Mouse (Mus musculus): ENCODE results near the gene Gm5475. TPM values are rescaled to one million over a fixed set of nuclear protein-coding genes. Genes with fewer than 3 reads are reported as not detected.
A peak's percentile ranks its signal among the peaks of the same experiment; 100 is the strongest.

Gm5475 gene
- polyA plus RNA-seq, 1 experiment from 2014 or later = 0.55 TPM

GRCm38 (mm10) chr15:100446887-100447286, 24.9 kb downstream of the Gm5475 start:
- CTCF ChIA-PET = interaction anchor here (0.6 to 1.8 kb wide), 2 partner anchors 140 to 295 kb away, joined by 3 to 4 read pairs; no protein-coding TSS in a partner anchor
- POLR2A ChIA-PET = no interaction called here
- no peak for TF ChIP-seq CTCF (IDR thresholded peaks at IDR 0.05)
- ATAC-seq (no peak), DNase-seq (ENCODE audit: low read depth, low spot score) (no peak)
- no peaks in the 10 kb centered on the region for H3K27me3 ChIP-seq
- in situ Hi-C loops (cut with MboI; ENCODE audit: low pct_unique_long_range_greater_than_20kb) = loop anchor here (10.0 kb wide), 1 partner anchor 412 kb away; the partner anchor contains the start of gene Dip2b

- ATAC-seq = no peak
- in situ Hi-C loops (cut with MboI; ENCODE audit: low pct_unique_long_range_greater_than_20kb) = loop anchor here (10.0 kb wide), 1 partner anchor 414 kb away; the partner anchor contains the start of gene Dip2b
- ChIA-PET CTCF (interaction anchor here (1.5 to 1.8 kb wide), 3 partner anchors 17 to 142 kb away, joined by 3 to 8 read pairs (median 4); no protein-coding TSS in a partner anchor), POLR2A (no interaction called here)
- TF ChIP-seq CTCF (IDR thresholded peaks at IDR 0.05) = no peak
- DNase-seq (ENCODE audit: low read depth, low spot score) = no peak
- H3K27me3 ChIP-seq = no peaks in the 10 kb centered on the region
Measured at GRCm38 (mm10) chr15:100448572-100448971, 26.6 kb downstream of the Gm5475 start.

- no peak for ATAC-seq
- POLR2A ChIA-PET = no interaction called here
Measured at GRCm38 (mm10) chr15:100449495-100449894, 27.5 kb downstream of the Gm5475 start.

GRCm38 (mm10) chr15:100451245-100451644, 29.3 kb downstream of the Gm5475 start:
- in situ Hi-C loops (cut with MboI; ENCODE audit: low pct_unique_long_range_greater_than_20kb) = loop anchor here (5.0 kb wide), 2 partner anchors 64 to 184 kb away; no protein-coding TSS in a partner anchor
- ATAC-seq = no peak
- no peaks in the 10 kb centered on the region for H3K27me3 ChIP-seq
- ChIA-PET CTCF (interaction anchor here (1.0 to 1.6 kb wide), 5 partner anchors 12 to 252 kb away, joined by 3 to 4 read pairs (median 3); partner anchors contain the start of gene Tfcp2), POLR2A (interaction anchor here (0.7 to 1.2 kb wide), 2 partner anchors 17 to 100 kb away, joined by 3 read pairs; no protein-coding TSS in a partner anchor)
- no peak for DNase-seq (ENCODE audit: low read depth, low spot score)
- no peak for TF ChIP-seq CTCF (IDR thresholded peaks at IDR 0.05)

More at GRCm38 (mm10) chr15:100449495-100449894, 27.5 kb downstream of the Gm5475 start:
- TF ChIP-seq CTCF (IDR thresholded peaks at IDR 0.05) = no peak
- no peaks in the 10 kb centered on the region for H3K27me3 ChIP-seq
- in situ Hi-C loops (cut with MboI; ENCODE audit: low pct_unique_long_range_greater_than_20kb) = loop anchor here (10.0 kb wide), 1 partner anchor 415 kb away; the partner anchor contains the start of gene Dip2b
- CTCF ChIA-PET = interaction anchor here (0.7 to 1.8 kb wide), 3 partner anchors 9 to 82 kb away, joined by 3 to 8 read pairs (median 3); no protein-coding TSS in a partner anchor
- DNase-seq (ENCODE audit: low read depth, low spot score) = no peak

GRCm38 (mm10) chr15:100452486-100452885, 30.5 kb downstream of the Gm5475 start:
- in situ Hi-C loops (cut with MboI; ENCODE audit: low pct_unique_long_range_greater_than_20kb) = loop anchor here (5.0 kb wide), 2 partner anchors 65 to 185 kb away; no protein-coding TSS in a partner anchor
- ATAC-seq = no peak
- no peaks in the 10 kb centered on the region for H3K27me3 ChIP-seq
- ChIA-PET POLR2A (no interaction called here), CTCF (interaction anchor here (1.6 kb wide), 1 partner anchor 99 kb away, joined by 4 read pairs; the partner anchor contains the start of gene Tfcp2)
- DNase-seq (ENCODE audit: low read depth, low spot score) = no peak
- no peak for TF ChIP-seq CTCF (IDR thresholded peaks at IDR 0.05)

DNA sequence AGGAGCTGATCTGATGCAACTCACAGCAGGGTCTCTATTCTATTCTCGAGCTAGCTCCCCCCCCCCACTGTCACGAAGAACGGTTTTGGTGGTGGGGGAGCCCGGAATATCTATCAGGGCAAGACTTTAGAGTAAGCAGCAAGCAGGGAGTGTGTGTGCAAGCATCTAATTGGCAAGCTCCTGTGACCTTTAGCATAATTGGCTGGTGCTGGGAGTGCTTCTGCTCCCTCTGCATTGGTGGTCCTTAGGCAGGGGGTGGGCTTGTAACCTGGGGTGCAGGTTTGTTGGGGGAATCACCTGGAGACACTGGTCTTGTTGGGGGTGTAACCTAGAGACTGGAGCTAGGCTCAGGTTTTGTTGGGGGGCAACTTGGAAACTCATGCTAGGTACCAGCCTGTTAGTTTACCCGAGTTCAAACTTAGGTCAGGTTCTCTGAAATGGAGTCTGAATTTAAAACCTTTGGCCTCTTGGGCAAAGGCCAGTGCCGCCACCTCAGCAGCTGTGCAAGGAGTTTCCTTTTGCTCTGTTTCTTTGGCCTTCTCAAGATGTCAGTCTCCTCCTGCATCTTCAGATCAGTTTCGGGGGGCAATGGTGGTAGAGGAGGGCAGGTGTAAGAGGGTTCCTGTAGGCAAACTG, 34.5 kb downstream of the Gm5475 start:
- in situ Hi-C loops (cut with MboI; ENCODE audit: low pct_unique_long_range_greater_than_20kb) = no loop called here
- TF ChIP-seq CTCF (IDR thresholded peaks at IDR 0.05) = no peak
- CTCF ChIA-PET = interaction anchor here (0.9 to 2.3 kb wide), 11 partner anchors 13 to 227 kb away, joined by 3 to 11 read pairs (median 5); no protein-coding TSS in a partner anchor
- POLR2A ChIA-PET = interaction anchor here (0.6 kb wide), 1 partner anchor 24 kb away, joined by 3 read pairs; no protein-coding TSS in a partner anchor
- ATAC-seq (no peak), DNase-seq (ENCODE audit: low read depth, low spot score) (no peak)
- H3K27me3 ChIP-seq = no peaks in the 10 kb centered on the region

DNA sequence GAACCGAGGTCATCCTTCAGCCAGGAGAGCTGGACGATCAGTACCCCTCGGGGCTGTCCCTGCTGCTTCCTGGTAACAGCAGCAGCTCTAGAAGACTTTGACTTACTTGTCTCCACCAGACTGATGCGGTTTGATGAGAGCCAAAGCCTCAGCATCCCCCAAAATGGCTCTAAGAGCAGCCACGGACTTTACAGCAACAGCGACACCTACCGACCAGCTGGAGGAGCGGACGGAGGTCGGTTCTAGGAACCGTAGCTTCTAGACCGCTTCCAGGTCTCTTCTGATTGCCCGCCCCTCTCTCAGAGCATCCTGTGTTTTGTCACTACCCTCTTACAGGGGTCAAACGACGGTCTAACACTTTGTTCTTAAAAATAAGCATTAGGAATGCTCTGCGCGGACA, 35.4 kb downstream of the Gm5475 start:
- ChIA-PET CTCF (interaction anchor here (0.7 to 2.3 kb wide), 13 partner anchors 13 to 300 kb away, joined by 3 to 11 read pairs (median 4); partner anchors contain the start of gene Gm5475), POLR2A (interaction anchor here (0.5 to 0.6 kb wide), 2 partner anchors 25 to 125 kb away, joined by 3 read pairs; no protein-coding TSS in a partner anchor)
- DNase-seq (ENCODE audit: low read depth, low spot score) (no peak), ATAC-seq (peak; percentile 40)
- H3K27me3 ChIP-seq = no peaks in the 10 kb centered on the region
- in situ Hi-C loops (cut with MboI; ENCODE audit: low pct_unique_long_range_greater_than_20kb) = no loop called here
- peak; percentile 91 for TF ChIP-seq CTCF (IDR thresholded peaks at IDR 0.05)

DNA sequence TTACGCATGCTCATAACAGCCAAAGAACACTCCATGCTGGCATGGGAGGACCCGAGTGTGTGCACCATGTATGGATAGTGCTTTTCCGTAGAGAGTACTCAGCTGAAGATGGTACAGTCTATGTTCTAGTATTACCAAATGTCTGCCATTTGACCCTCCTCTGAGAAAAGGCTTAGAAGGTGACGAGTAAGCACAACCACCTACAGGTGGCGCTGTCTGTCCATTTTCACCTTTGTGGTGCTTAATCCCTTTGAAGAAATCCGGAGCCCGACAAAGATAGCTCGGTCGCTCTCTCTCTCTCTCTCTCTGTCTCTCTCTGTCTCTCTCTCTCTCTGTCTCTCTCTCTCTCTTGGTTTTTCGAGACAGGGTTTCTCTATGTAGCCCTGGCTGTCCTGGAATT, 36.1 kb downstream of the Gm5475 start:
- ChIA-PET POLR2A (no interaction called here), CTCF (interaction anchor here (0.7 to 2.0 kb wide), 12 partner anchors 9 to 299 kb away, joined by 3 to 8 read pairs (median 4); partner anchors contain the start of gene Gm5475)
- ATAC-seq (no peak), DNase-seq (ENCODE audit: low read depth, low spot score) (no peak)
- no peaks in the 10 kb centered on the region for H3K27me3 ChIP-seq
- TF ChIP-seq CTCF (IDR thresholded peaks at IDR 0.05) = peak; percentile 66
- in situ Hi-C loops (cut with MboI; ENCODE audit: low pct_unique_long_range_greater_than_20kb) = no loop called here

- POLR2A ChIA-PET = no interaction called here
- no peak for ATAC-seq
Measured at GRCm38 (mm10) chr15:100460942-100461341, 39.0 kb downstream of the Gm5475 start.

GRCm38 (mm10) chr15:100461646-100462045, 39.7 kb downstream of the Gm5475 start:
- TF ChIP-seq CTCF (IDR thresholded peaks at IDR 0.05) = no peak
- peak; percentile 12 for ATAC-seq
- in situ Hi-C loops (cut with MboI; ENCODE audit: low pct_unique_long_range_greater_than_20kb) = loop anchor here (5.0 kb wide), 1 partner anchor 151 kb away; no protein-coding TSS in a partner anchor
- CTCF ChIA-PET = interaction anchor here (1.1 kb wide), 1 partner anchor 222 kb away, joined by 4 read pairs; no protein-coding TSS in a partner anchor
- no peak for DNase-seq (ENCODE audit: low read depth, low spot score)
- POLR2A ChIA-PET = interaction anchor here (0.6 kb wide), 1 partner anchor 152 kb away, joined by 4 read pairs; no protein-coding TSS in a partner anchor
- no peaks in the 10 kb centered on the region for H3K27me3 ChIP-seq

More at GRCm38 (mm10) chr15:100460942-100461341, 39.0 kb downstream of the Gm5475 start:
- no peaks in the 10 kb centered on the region for H3K27me3 ChIP-seq
- no peak for DNase-seq (ENCODE audit: low read depth, low spot score)
- TF ChIP-seq CTCF (IDR thresholded peaks at IDR 0.05) = no peak
- in situ Hi-C loops (cut with MboI; ENCODE audit: low pct_unique_long_range_greater_than_20kb) = loop anchor here (5.0 kb wide), 1 partner anchor 151 kb away; no protein-coding TSS in a partner anchor
- CTCF ChIA-PET = interaction anchor here (1.1 kb wide), 1 partner anchor 222 kb away, joined by 4 read pairs; no protein-coding TSS in a partner anchor

Measured in Patski (cell line).